Mouse (Mus musculus) erythroblast, embryonic 14.5 days (primary cell): ENCODE results near the gene Clec4b2.

Experiments
- GATA1 ChIP-seq: IDR thresholded peaks from 2 replicates; pipeline ENCODE4 v1.6.1; 2012; ENCODE audit warnings: low read length, inconsistent platforms, mixed read lengths
- TAL1 ChIP-seq: IDR thresholded peaks from 3 replicates; pipeline ENCODE4 v1.6.1; 2012; ENCODE audit warnings: low read length, inconsistent platforms, mixed read lengths

DNA sequence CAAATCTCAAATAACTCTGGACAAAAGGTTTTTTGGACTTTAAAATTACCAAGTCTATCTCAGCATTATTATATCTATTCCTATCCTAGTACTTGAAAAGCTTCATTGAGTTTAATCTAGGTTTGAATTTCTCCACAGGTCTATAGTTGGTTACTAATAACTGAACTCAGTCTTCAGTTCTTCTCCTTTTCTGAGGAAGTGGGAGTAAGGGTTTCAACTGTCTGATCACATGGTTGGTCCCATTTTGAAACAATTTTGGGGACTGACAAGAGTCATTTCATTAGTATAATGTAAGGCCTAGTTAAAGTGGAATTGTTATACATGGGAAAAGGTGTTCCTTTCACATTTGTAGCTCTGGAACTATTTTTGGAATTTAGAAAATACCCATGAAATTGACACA, 1.7 kb upstream of the Clec4b2 start:
- TF ChIP-seq GATA1 = no peak
- no peak for TF ChIP-seq TAL1
